Mouse (Mus musculus): ENCODE measurements around the gene Tmem251.

Gene Tmem251

GRCm38 (mm10) chr12:102757055-102757688 is 13.6 kb downstream of the Tmem251 start:
- DNase-seq: no peak

GRCm38 (mm10) chr12:102757689-102758402 is 14.3 kb downstream of the Tmem251 start, which contains the start of the genes Gm28051, Gon7 and Ubr7:
TSS of gene Gm28051 (minus strand) at chr12:102757765.
TSS of gene Gon7 (minus strand) at chr12:102757803.
TSS of gene Ubr7 (plus strand) at chr12:102757967.
- peak; percentile 91 for DNase-seq

- DNase-seq: no peak
These were observed 14.8 kb downstream of the Tmem251 start, which contains the start of gene Gm20604 for GRCm38 (mm10) chr12:102758403-102758756. TSS of gene Gm20604 (minus strand) at chr12:102758672.

- no peak for DNase-seq
These were observed 15.4 kb downstream of the Tmem251 start for GRCm38 (mm10) chr12:102758936-102759335.

GRCm38 (mm10) chr12:102761668-102762067 is 18.1 kb downstream of the Tmem251 start:
- no peak for DNase-seq

- DNase-seq: no peak
These were observed 20.1 kb downstream of the Tmem251 start for GRCm38 (mm10) chr12:102763696-102764095.

GRCm38 (mm10) chr12:102769000-102769399 is 25.4 kb downstream of the Tmem251 start:
- DNase-seq: no peak

GRCm38 (mm10) chr12:102771601-102772000 is 28.0 kb downstream of the Tmem251 start:
- no peak for DNase-seq

- no peak for DNase-seq
These were observed 29.1 kb downstream of the Tmem251 start for GRCm38 (mm10) chr12:102772676-102773075.

- no peak for DNase-seq
These were observed 32.5 kb downstream of the Tmem251 start for GRCm38 (mm10) chr12:102776035-102776434.

GRCm38 (mm10) chr12:102778151-102778550 is 34.6 kb downstream of the Tmem251 start:
- DNase-seq: no peak

GRCm38 (mm10) chr12:102779452-102779851 is 35.9 kb downstream of the Tmem251 start:
- DNase-seq: no peak

GRCm38 (mm10) chr12:102782841-102783240 is 39.3 kb downstream of the Tmem251 start:
- no peak for DNase-seq

- DNase-seq: no peak
These were observed 41.5 kb downstream of the Tmem251 start for GRCm38 (mm10) chr12:102784899-102785592.

- DNase-seq: no peak
These were observed 42.0 kb downstream of the Tmem251 start for GRCm38 (mm10) chr12:102785593-102785985.

- DNase-seq: no peak
These were observed 44.4 kb downstream of the Tmem251 start for GRCm38 (mm10) chr12:102787927-102788326.

Measured in right cerebral cortex, postnatal 4 days (tissue).